Mouse (Mus musculus) erythroblast, adult 5-6 weeks (primary cell): ENCODE data around the gene Actn4. TPM values are rescaled to one million over a fixed set of nuclear protein-coding genes. Genes with fewer than 3 reads are reported as not detected.
"Not testable (repeated sequence)": the region's sequence is repeated elsewhere in the genome, so short reads cannot be mapped to it uniquely, and the experiment has no call there.

ENCODE experiments used
- ATAC-seq: replicated peaks from 2 replicates; pipeline ENCODE4 v1.8.0; 2016; ENCODE audit warnings: moderate number of reproducible peaks, mild to moderate bottlenecking, moderate TSS enrichment, inconsistent platforms; ENCODE audit not compliant: poor library complexity, low FRiP score, severe bottlenecking
- total RNA-seq, 2 experiments: library from RNA; stranded (forward) in 1 of 2; stranded (reverse) in 1 of 2; fragments of 150-400 nt in 1 of 2; fragments of 200-764, 138-1000 nt in 1 of 2; gene quantifications; 2 replicates each; pipeline versions ENCODE4 v1.2.3 to v1.2.4; 2015 to 2017; ENCODE audit warnings: low replicate concordance in 2 of 2

Gene Actn4
- total RNA-seq, 2 experiments from 2014 or later = 45.1 to 55.3 TPM

- ATAC-seq = no peak
Measured at GRCm38 (mm10) chr7:28901311-28902125, 60.6 kb downstream of the Actn4 start.

- ATAC-seq = no peak
Measured at GRCm38 (mm10) chr7:28899972-28900371, 62.2 kb downstream of the Actn4 start.

- ATAC-seq = no peak
Measured at GRCm38 (mm10) chr7:28897661-28898060, 64.5 kb downstream of the Actn4 start.

GRCm38 (mm10) chr7:28894942-28895341 lies 67.2 kb downstream of the Actn4 start:
- no peak for ATAC-seq

GRCm38 (mm10) chr7:28893643-28894265 lies 68.4 kb downstream of the Actn4 start:
- no peak for ATAC-seq

- no peak for ATAC-seq
Measured at GRCm38 (mm10) chr7:28892601-28893000, 69.5 kb downstream of the Actn4 start.

- no peak for ATAC-seq
Measured at GRCm38 (mm10) chr7:28888701-28889161, 73.4 kb downstream of the Actn4 start.

GRCm38 (mm10) chr7:28886486-28886885 lies 75.7 kb downstream of the Actn4 start:
- ATAC-seq = no peak

- not testable (repeated sequence) for ATAC-seq
Measured at GRCm38 (mm10) chr7:28883704-28884103, 78.4 kb downstream of the Actn4 start.

- no peak for ATAC-seq
Measured at GRCm38 (mm10) chr7:28883039-28883438, 79.1 kb downstream of the Actn4 start.

- no peak for ATAC-seq
Measured at GRCm38 (mm10) chr7:28881199-28881598, 80.9 kb downstream of the Actn4 start, which contains the start of gene Capn12. Gene Capn12, plus strand, starts transcription at chr7:28881422.

GRCm38 (mm10) chr7:28880554-28880953 lies 81.6 kb downstream of the Actn4 start:
- no peak for ATAC-seq

GRCm38 (mm10) chr7:28879606-28880005 lies 82.5 kb downstream of the Actn4 start:
- ATAC-seq = no peak

- no peak for ATAC-seq
Measured at GRCm38 (mm10) chr7:28877856-28878255, 84.3 kb downstream of the Actn4 start.

- peak; percentile 93 for ATAC-seq
Measured at GRCm38 (mm10) chr7:28877155-28877554, 85.0 kb downstream of the Actn4 start.

- no peak for ATAC-seq
Measured at GRCm38 (mm10) chr7:28876099-28876498, 86.0 kb downstream of the Actn4 start.

- no peak for ATAC-seq
Measured at GRCm38 (mm10) chr7:28874565-28874964, 87.6 kb downstream of the Actn4 start.

GRCm38 (mm10) chr7:28870901-28871664 lies 91.1 kb downstream of the Actn4 start:
- peak; percentile 53; the same call in 1 of the 2 replicates for ATAC-seq

GRCm38 (mm10) chr7:28867508-28868340 lies 94.4 kb downstream of the Actn4 start:
- peak; percentile 80 for ATAC-seq
